Mouse (Mus musculus): ENCODE data around the gene Srd5a3. TPM values are rescaled to one million over a fixed set of nuclear protein-coding genes. Genes with fewer than 3 reads are reported as not detected.
A peak's percentile ranks its signal among the peaks of the same experiment; 100 is the strongest.

Srd5a3 gene
- polyA plus RNA-seq, 1 experiment from 2014 or later, result 15.4 TPM

GRCm38 (mm10) chr5:76179171-76179570 is 39.1 kb downstream of the Srd5a3 start:
- H3K9ac ChIP-seq (replicated peaks), result no peak overlapping the region
- TF ChIP-seq EP300 (IDR thresholded peaks at IDR 0.05; ENCODE audit: low read depth) (no peak), CTCF (IDR thresholded peaks at IDR 0.05; ENCODE audit: low read depth) (no peak)
- no peak overlapping the region for H3K27ac ChIP-seq (ENCODE audit: low read depth)
- no peaks in the 10 kb centered on the region for H3K27me3 ChIP-seq (ENCODE audit: insufficient read depth, low read length)
- H3K36me3 ChIP-seq (replicated peaks; ENCODE audit: insufficient read depth, low read length), result no peaks in the 10 kb centered on the region
- no peak for ATAC-seq
- H3K4me3 ChIP-seq (ENCODE audit: low read depth, low read length), result no peak overlapping the region
- peaks cover 8% of the 10 kb centered on the region for H3K4me1 ChIP-seq (ENCODE audit: insufficient read depth)
- no peak overlapping the region for H3K4me2 ChIP-seq (ENCODE audit: low read depth, low read length)
- H3K9me3 ChIP-seq (ENCODE audit: low read length), result no peaks in the 10 kb centered on the region
- no peak for DNase-seq
- WGBS (ENCODE audit: insufficient replicate concordance), result 87% methylated on average over 5 of the region's 5 CpGs

GRCm38 (mm10) chr5:76179791-76180190 is 39.7 kb downstream of the Srd5a3 start:
- Histone ChIP-seq H3K27ac (ENCODE audit: low read depth) (no peak overlapping the region), H3K9me3 (ENCODE audit: low read length) (no peaks in the 10 kb centered on the region), H3K4me2 (ENCODE audit: low read depth, low read length) (no peak overlapping the region), H3K4me1 (ENCODE audit: insufficient read depth) (peaks cover 13% of the 10 kb centered on the region), H3K27me3 (ENCODE audit: insufficient read depth, low read length) (no peaks in the 10 kb centered on the region), H3K4me3 (ENCODE audit: low read depth, low read length) (no peak overlapping the region), H3K9ac (replicated peaks) (no peak overlapping the region), H3K36me3 (replicated peaks; ENCODE audit: insufficient read depth, low read length) (no peaks in the 10 kb centered on the region)
- 83% methylated on average over 5 of the region's 5 CpGs for WGBS (ENCODE audit: insufficient replicate concordance)
- ATAC-seq, result no peak
- DNase-seq, result no peak
- TF ChIP-seq CTCF (IDR thresholded peaks at IDR 0.05; ENCODE audit: low read depth) (no peak), EP300 (IDR thresholded peaks at IDR 0.05; ENCODE audit: low read depth) (no peak)

- peaks cover 27% of the 10 kb centered on the region for H3K4me1 ChIP-seq (ENCODE audit: insufficient read depth)
- H3K9ac ChIP-seq (replicated peaks), result no peak overlapping the region
- H3K4me2 ChIP-seq (ENCODE audit: low read depth, low read length), result peak overlapping the region; percentile 15
- no peaks in the 10 kb centered on the region for H3K9me3 ChIP-seq (ENCODE audit: low read length)
- 0 out of 2 replicates have a peak, but pooled peaks cover 3% of the 10 kb centered on the region for H3K36me3 ChIP-seq (replicated peaks; ENCODE audit: insufficient read depth, low read length)
- ATAC-seq (no peak), DNase-seq (no peak)
- peak overlapping the region; percentile 4; the same call in 1 of the 2 replicates for H3K4me3 ChIP-seq (ENCODE audit: low read depth, low read length)
- 77% methylated on average over 3 of the region's 3 CpGs for WGBS (ENCODE audit: insufficient replicate concordance)
- no peak for TF ChIP-seq CTCF (IDR thresholded peaks at IDR 0.05; ENCODE audit: low read depth)
- no peak for TF ChIP-seq EP300 (IDR thresholded peaks at IDR 0.05; ENCODE audit: low read depth)
- H3K27ac ChIP-seq (ENCODE audit: low read depth), result peak overlapping the region; percentile 46; the same call in 1 of the 2 replicates
- no peaks in the 10 kb centered on the region for H3K27me3 ChIP-seq (ENCODE audit: insufficient read depth, low read length)
Measured at GRCm38 (mm10) chr5:76182326-76182725, 42.3 kb downstream of the Srd5a3 start.

- TF ChIP-seq EP300 (IDR thresholded peaks at IDR 0.05; ENCODE audit: low read depth) (no peak), CTCF (IDR thresholded peaks at IDR 0.05; ENCODE audit: low read depth) (no peak)
- DNase-seq (no peak), ATAC-seq (peak; percentile 26)
- peaks cover 30% of the 10 kb centered on the region for H3K4me1 ChIP-seq (ENCODE audit: insufficient read depth)
- no peaks in the 10 kb centered on the region for H3K9me3 ChIP-seq (ENCODE audit: low read length)
- H3K27me3 ChIP-seq (ENCODE audit: insufficient read depth, low read length), result no peaks in the 10 kb centered on the region
- 29% methylated on average over 17 of the region's 17 CpGs for WGBS (ENCODE audit: insufficient replicate concordance)
- H3K36me3 ChIP-seq (replicated peaks; ENCODE audit: insufficient read depth, low read length), result 0 out of 2 replicates have a peak, but pooled peaks cover 3% of the 10 kb centered on the region
- peak overlapping the region; percentile 94 for H3K27ac ChIP-seq (ENCODE audit: low read depth)
- H3K4me2 ChIP-seq (ENCODE audit: low read depth, low read length), result peak overlapping the region; percentile 95
- H3K4me3 ChIP-seq (ENCODE audit: low read depth, low read length), result peak overlapping the region; percentile 91
- H3K9ac ChIP-seq (replicated peaks), result peak overlapping the region; percentile 88; the same call in 1 of the 2 replicates
Measured at GRCm38 (mm10) chr5:76183043-76183749, 43.1 kb downstream of the Srd5a3 start.

GRCm38 (mm10) chr5:76183750-76184261 is 43.7 kb downstream of the Srd5a3 start, which contains the start of gene Tmem165:
Gene Tmem165 (plus strand): TSS chr5:76183880.
- Histone ChIP-seq H3K4me3 (ENCODE audit: low read depth, low read length) (peak within 1 kb of the TSS; percentile 91), H3K9ac (replicated peaks) (peak within 1 kb of the TSS; percentile 88), H3K4me1 (ENCODE audit: insufficient read depth) (peaks cover 32% of the 10 kb centered on the region), H3K36me3 (replicated peaks; ENCODE audit: insufficient read depth, low read length) (0 out of 2 replicates have a peak, but pooled peaks cover 3% of the 10 kb centered on the region), H3K9me3 (ENCODE audit: low read length) (no peaks in the 10 kb centered on the region), H3K27me3 (ENCODE audit: insufficient read depth, low read length) (no peaks in the 10 kb centered on the region), H3K4me2 (ENCODE audit: low read depth, low read length) (peak within 1 kb of the TSS; percentile 95), H3K27ac (ENCODE audit: low read depth) (peak within 1 kb of the TSS; percentile 94)
- peak; percentile 97 for ATAC-seq
- DNase-seq, result peak; percentile 95
- 4% methylated on average over 52 of the region's 62 CpGs for WGBS (ENCODE audit: insufficient replicate concordance)
- TF ChIP-seq EP300 (IDR thresholded peaks at IDR 0.05; ENCODE audit: low read depth), result no peak
- no peak for TF ChIP-seq CTCF (IDR thresholded peaks at IDR 0.05; ENCODE audit: low read depth)

- Histone ChIP-seq H3K27me3 (ENCODE audit: insufficient read depth, low read length) (no peaks in the 10 kb centered on the region), H3K9ac (replicated peaks) (peak overlapping the region; percentile 88), H3K36me3 (replicated peaks; ENCODE audit: insufficient read depth, low read length) (0 out of 2 replicates have a peak, but pooled peaks cover 3% of the 10 kb centered on the region), H3K4me3 (ENCODE audit: low read depth, low read length) (peak overlapping the region; percentile 91), H3K4me1 (ENCODE audit: insufficient read depth) (peaks cover 34% of the 10 kb centered on the region), H3K4me2 (ENCODE audit: low read depth, low read length) (peak overlapping the region; percentile 95), H3K27ac (ENCODE audit: low read depth) (peak overlapping the region; percentile 94), H3K9me3 (ENCODE audit: low read length) (no peaks in the 10 kb centered on the region)
- peak; percentile 80 for ATAC-seq
- no peak for TF ChIP-seq CTCF (IDR thresholded peaks at IDR 0.05; ENCODE audit: low read depth)
- TF ChIP-seq EP300 (IDR thresholded peaks at IDR 0.05; ENCODE audit: low read depth), result no peak
- DNase-seq, result peak; percentile 79
- WGBS (ENCODE audit: insufficient replicate concordance), result 5% methylated on average over 31 of the region's 38 CpGs
Measured at GRCm38 (mm10) chr5:76184286-76185080, 44.4 kb downstream of the Srd5a3 start.

Data from liver, postnatal 0 days (tissue).